Mouse (Mus musculus) heart, postnatal 0 days (tissue): ENCODE data around the gene Srrt. TPM values are rescaled to one million over a fixed set of nuclear protein-coding genes. Genes with fewer than 3 reads are reported as not detected.
A peak's percentile ranks its signal among the peaks of the same experiment; 100 is the strongest.

ENCODE experiments used
- ATAC-seq: fragments of 200-750 bp; cut with Nextera tagmentation; 2 replicates; pipeline ENCODE4 v1.8.0; 2017; ENCODE audit warnings: low read depth, moderate number of reproducible peaks, moderate library complexity; ENCODE audit not compliant: insufficient read depth
- DNase-seq: peaks from one replicate; pipeline ENCODE4 v3.0.0-alpha.2; 2016; ENCODE audit warnings: low spot score
- H3K27ac ChIP-seq: fragments of 300-500 bp; sonication (generic); 2 replicates; pipeline ENCODE4 v1.5.1; 2014; ENCODE audit warnings: low read depth, mild to moderate bottlenecking
- H3K27me3 ChIP-seq: fragments of 300-500 bp; sonication (generic); 2 replicates; pipeline ENCODE4 v1.6.1; 2014; ENCODE audit warnings: low read length, mixed read lengths; ENCODE audit not compliant: control insufficient read depth, insufficient read depth
- H3K36me3 ChIP-seq: fragments of 300-500 bp; sonication (generic); replicated peaks from 2 replicates; pipeline ENCODE4 v1.6.1; 2014; ENCODE audit warnings: low read length, mixed read lengths; ENCODE audit not compliant: control insufficient read depth, insufficient read depth
- H3K4me1 ChIP-seq: fragments of 300-500 bp; sonication (generic); 2 replicates; pipeline ENCODE4 v1.6.1; 2014; ENCODE audit warnings: antibody characterized with exemption; ENCODE audit not compliant: control insufficient read depth, insufficient read depth
- H3K4me2 ChIP-seq: fragments of 300-500 bp; sonication (generic); 2 replicates; pipeline ENCODE4 v1.6.1; 2014; ENCODE audit warnings: low read depth, mild to moderate bottlenecking, low read length, moderate library complexity
- H3K4me3 ChIP-seq: fragments of 300-500 bp; sonication (generic); 2 replicates; pipeline ENCODE4 v1.5.1; 2014; ENCODE audit warnings: low read depth, low read length
- H3K9ac ChIP-seq: fragments of 300-500 bp; sonication (generic); replicated peaks from 2 replicates; pipeline ENCODE4 v1.6.1; 2014; ENCODE audit warnings: low read depth, low read length, mixed read lengths
- H3K9me3 ChIP-seq: fragments of 300-500 bp; sonication (generic); replicated peaks from 2 replicates; pipeline ENCODE4 v1.6.1; 2016; ENCODE audit warnings: low read length; ENCODE audit not compliant: control insufficient read depth
- CTCF ChIP-seq: IDR thresholded peaks from 2 replicates; pipeline ENCODE4 v1.5.1; 2016; ENCODE audit warnings: antibody characterized with exemption, control low read depth, low read depth
- EP300 ChIP-seq: IDR thresholded peaks from 2 replicates; pipeline ENCODE4 v1.6.1; 2016; ENCODE audit warnings: antibody characterized with exemption, low read depth
- WGBS: fragments of 180-500 bp; shearing (Covaris S2); extraction: QIAGEN DNeasy Blood & Tissue Kit; methylation state at CpG from one replicate; pipeline ENCODE4 v1.1.7; 2014; 5-methylcytosine and 5-hydroxymethylcytosine counted together
- polyA plus RNA-seq: library from polyadenylated mRNA; unstranded; fragments of >200 nt; fragmentation: Nextera tagmentation; extraction: Ambion mirVana; gene quantifications from 2 replicates; pipeline ENCODE4 v1.2.1, GENCODE M21; 2015
- total RNA-seq: library from RNA; depleted of rRNA; stranded (reverse); fragments of >200 nt; gene quantifications from 2 replicates; pipeline ENCODE4 v1.2.3, GENCODE M21; 2014; ENCODE audit warnings: low replicate concordance

The Srrt gene
- total and polyA plus RNA-seq, 2 experiments from 2014 or later, result 34.9 to 139 TPM

GRCm38 (mm10) chr5:137339290-137339979 lies 32.0 kb upstream of the Srrt start:
- ATAC-seq (peak; percentile 61), DNase-seq (peak; percentile 57)
- H3K4me2 ChIP-seq, result peak overlapping the region; percentile 77
- no peaks in the 10 kb centered on the region for H3K27me3 ChIP-seq
- H3K27ac ChIP-seq, result peak overlapping the region; percentile 91
- peak overlapping the region; percentile 64; the same call in 1 of the 2 replicates for H3K9ac ChIP-seq
- no peaks in the 10 kb centered on the region for H3K36me3 ChIP-seq
- H3K4me3 ChIP-seq, result peak overlapping the region; percentile 49
- no peaks in the 10 kb centered on the region for H3K9me3 ChIP-seq
- no peak for TF ChIP-seq CTCF
- TF ChIP-seq EP300, result peak; percentile 30; the same call in 1 of the 2 replicates
- WGBS, result 16% methylated on average over 22 of the region's 22 CpGs
- H3K4me1 ChIP-seq, result no peaks in the 10 kb centered on the region; the same call in 1 of the 2 replicates

- no peak for TF ChIP-seq CTCF
- peak; percentile 84; the same call in 1 of the 2 replicates for TF ChIP-seq EP300
- H3K27ac ChIP-seq, result peak overlapping the region; percentile 91
- no peaks in the 10 kb centered on the region for H3K27me3 ChIP-seq
- H3K4me3 ChIP-seq, result peak overlapping the region; percentile 49
- WGBS, result 5% methylated on average over 11 of the region's 11 CpGs
- peak overlapping the region; percentile 77 for H3K4me2 ChIP-seq
- no peaks in the 10 kb centered on the region for H3K9me3 ChIP-seq
- no peaks in the 10 kb centered on the region; the same call in 1 of the 2 replicates for H3K4me1 ChIP-seq
- peak; percentile 62 for ATAC-seq
- H3K36me3 ChIP-seq, result no peaks in the 10 kb centered on the region
- DNase-seq, result peak; percentile 75
- H3K9ac ChIP-seq, result peak overlapping the region; percentile 64
Measured at GRCm38 (mm10) chr5:137338663-137339289, 31.3 kb upstream of the Srrt start.

GRCm38 (mm10) chr5:137338256-137338655 lies 30.8 kb upstream of the Srrt start:
- Histone ChIP-seq H3K9me3 (no peaks in the 10 kb centered on the region), H3K4me2 (peak overlapping the region; percentile 77), H3K9ac (peak overlapping the region; percentile 64), H3K4me3 (peak overlapping the region; percentile 49), H3K27ac (peak overlapping the region; percentile 91), H3K27me3 (no peaks in the 10 kb centered on the region), H3K36me3 (no peaks in the 10 kb centered on the region), H3K4me1 (no peaks in the 10 kb centered on the region; the same call in 1 of the 2 replicates)
- peak; percentile 86 for ATAC-seq
- no peak for TF ChIP-seq EP300
- TF ChIP-seq CTCF, result no peak
- peak; percentile 90 for DNase-seq
- 1% methylated on average over 19 of the region's 19 CpGs for whole genome bisulfite sequencing

- no peak overlapping the region for H3K9ac ChIP-seq
Measured at GRCm38 (mm10) chr5:137337190-137337589, 29.7 kb upstream of the Srrt start.

GRCm38 (mm10) chr5:137335066-137335465 lies 27.6 kb upstream of the Srrt start:
- TF ChIP-seq CTCF, result no peak
- DNase-seq, result no peak
- WGBS, result 74% methylated on average over 6 of the region's 6 CpGs

More at GRCm38 (mm10) chr5:137337190-137337589, 29.7 kb upstream of the Srrt start:
- H3K27ac ChIP-seq, result peak overlapping the region; percentile 91; the same call in 1 of the 2 replicates
- H3K4me1 ChIP-seq, result no peaks in the 10 kb centered on the region; the same call in 1 of the 2 replicates
- ATAC-seq (no peak), DNase-seq (no peak)
- no peaks in the 10 kb centered on the region for H3K36me3 ChIP-seq
- H3K9me3 ChIP-seq, result no peaks in the 10 kb centered on the region
- no peaks in the 10 kb centered on the region for H3K27me3 ChIP-seq
- H3K4me3 ChIP-seq, result no peak overlapping the region
- TF ChIP-seq CTCF (no peak), EP300 (no peak)
- WGBS, result 34% methylated on average over 8 of the region's 8 CpGs
- no peak overlapping the region for H3K4me2 ChIP-seq

More at GRCm38 (mm10) chr5:137335066-137335465, 27.6 kb upstream of the Srrt start:
- H3K27ac ChIP-seq, result no peak overlapping the region
- no peak overlapping the region for H3K9ac ChIP-seq
- H3K4me2 ChIP-seq, result no peak overlapping the region
- H3K4me3 ChIP-seq, result no peak overlapping the region
- no peaks in the 10 kb centered on the region for H3K9me3 ChIP-seq
- no peaks in the 10 kb centered on the region for H3K36me3 ChIP-seq
- no peak for ATAC-seq
- no peaks in the 10 kb centered on the region; the same call in 1 of the 2 replicates for H3K4me1 ChIP-seq
- H3K27me3 ChIP-seq, result no peaks in the 10 kb centered on the region
